Mouse (Mus musculus) thymus, postnatal 10 days (tissue): ENCODE data around the gene Gabpa.
A peak's percentile ranks its signal among the peaks of the same experiment; 100 is the strongest.

ENCODE experiments used
- DNase-seq, 2 experiments: peaks; one replicate each; pipeline ENCODE4 v3.0.0; 2021; ENCODE audit warnings: low spot score in 2 of 2

Gabpa gene

GRCm38 (mm10) chr16:84864656-84865055 lies 29.9 kb downstream of the Gabpa start:
- DNase-seq: no peak

GRCm38 (mm10) chr16:84873805-84874204 lies 39.1 kb downstream of the Gabpa start:
- DNase-seq: no peak

GRCm38 (mm10) chr16:84875012-84875717 lies 40.4 kb downstream of the Gabpa start:
- no peak for DNase-seq

- no peak for DNase-seq
Observed at GRCm38 (mm10) chr16:84875718-84876035, 41.0 kb downstream of the Gabpa start.

GRCm38 (mm10) chr16:84876082-84876481 lies 41.4 kb downstream of the Gabpa start:
- DNase-seq: no peak

GRCm38 (mm10) chr16:84879146-84879545 lies 44.4 kb downstream of the Gabpa start:
- DNase-seq: peak; percentile 24 to 71

- DNase-seq: no peak
Observed at GRCm38 (mm10) chr16:84881168-84881567, 46.4 kb downstream of the Gabpa start.

- DNase-seq: no peak
Observed at GRCm38 (mm10) chr16:84881754-84882321, 47.1 kb downstream of the Gabpa start.

- no peak for DNase-seq
Observed at GRCm38 (mm10) chr16:84884572-84884971, 49.8 kb downstream of the Gabpa start.

GRCm38 (mm10) chr16:84902995-84903394 lies 68.3 kb downstream of the Gabpa start:
- no peak for DNase-seq

- DNase-seq: no peak
Observed at GRCm38 (mm10) chr16:84911477-84912165, 76.9 kb downstream of the Gabpa start.
